Mouse (Mus musculus) bone marrow, adult 2 months (tissue): ENCODE results near the gene Elfn2.

Experiments used
- CTCF ChIP-seq: fragments of 200-500 bp; IDR thresholded peaks from 2 replicates; pipeline ENCODE4 v1.5.1; 2011; ENCODE audit warnings: low read length, control low read depth; ENCODE audit not compliant: control insufficient read depth, insufficient read depth
- POLR2A ChIP-seq: fragments of 200-500 bp; IDR thresholded peaks from 2 replicates; pipeline ENCODE4 v1.6.1; 2011; ENCODE audit warnings: low read depth, mild to moderate bottlenecking, control low read depth, low read length, borderline replicate concordance; ENCODE audit not compliant: control insufficient read depth

DNA sequence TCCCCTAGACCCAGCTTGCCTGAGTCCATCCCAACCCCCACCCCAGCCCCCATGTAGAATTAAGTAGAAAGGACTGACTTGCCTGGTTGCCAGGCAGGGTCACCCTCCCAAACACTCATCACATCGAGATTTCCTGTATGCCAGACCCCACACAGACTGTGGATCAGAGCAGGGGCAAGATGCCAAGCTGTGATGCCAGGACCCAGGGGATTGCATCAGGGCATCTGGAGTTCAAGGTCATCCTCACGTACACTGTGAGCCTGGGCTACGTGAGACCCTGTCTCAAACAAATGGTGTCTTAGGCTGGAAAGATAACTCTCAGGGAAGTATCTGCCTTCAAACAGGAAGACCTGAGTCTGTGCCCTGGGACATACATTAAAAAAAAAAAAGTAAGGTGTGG is 11.9 kb downstream of the Elfn2 start:
- TF ChIP-seq CTCF (no peak), POLR2A (no peak)
